Comparison of ENCODE assay signal across 22 mouse cellular contexts in the genomic region with DNA sequence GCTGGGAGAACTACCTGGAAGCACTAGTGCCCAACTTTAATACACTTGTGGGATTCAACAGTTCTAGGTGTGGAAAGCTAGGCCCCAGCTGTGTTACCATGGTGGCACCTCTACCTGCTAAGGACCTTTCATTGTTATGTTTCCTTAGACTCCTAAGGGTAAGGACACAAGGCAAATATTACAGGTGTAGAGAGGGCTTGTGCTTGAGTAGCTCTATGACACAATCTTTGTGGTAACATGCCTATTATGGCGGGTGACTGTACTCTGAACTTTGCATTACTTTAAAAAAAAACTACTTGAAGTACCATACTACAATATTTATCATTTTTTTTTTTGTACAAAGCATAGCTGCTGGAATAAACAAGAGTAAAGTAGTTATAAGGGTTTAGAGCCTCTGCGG.
"Had no signal": no experiment of that assay in that cellular context is flagged by ENCODE, and none has a peak within 500 bp of the region (broad histone marks: within the 10 kb centered on the region; RNA-seq: fewer than 3 reads in every experiment).

No protein-coding gene starts in this region.

- H3K4me1 ChIP-seq: limb, embryonic 12.5 days; limb, embryonic 15.5 days had no signal

- H3K4me3 ChIP-seq: layer of hippocampus, adult 2 months; limb, embryonic 12.5 days; limb, embryonic 15.5 days; midbrain, embryonic 12.5 days; midbrain, embryonic 15.5 days; neural tube, embryonic 12.5 days; neural tube, embryonic 15.5 days had no signal

- H3K27me3 ChIP-seq: limb, embryonic 12.5 days; limb, embryonic 15.5 days; midbrain, embryonic 12.5 days; midbrain, embryonic 15.5 days; neural tube, embryonic 12.5 days; neural tube, embryonic 15.5 days had no signal

- H3K27ac ChIP-seq: kidney, postnatal 0 days; layer of hippocampus, adult 2 months; limb, embryonic 12.5 days; limb, embryonic 15.5 days; liver, embryonic 14.5 days; macrophage; midbrain, embryonic 12.5 days; midbrain, embryonic 15.5 days; neural tube, embryonic 12.5 days; neural tube, embryonic 15.5 days had no signal

- ATAC-seq: intestine, postnatal 0 days; liver, postnatal 0 days; midbrain, embryonic 15.5 days had no signal

- DNase-seq: kidney, adult 2 months; kidney, postnatal 25 days; layer of hippocampus, adult 9-11 months; layer of hippocampus, postnatal 36 days; left cerebral cortex, postnatal 4 days; liver, postnatal 0 days; right cerebral cortex, adult 18-20 months; right cerebral cortex, postnatal 14 days; right cerebral cortex, postnatal 4 days; thymus, postnatal 25 days had no signal

- H3K4me2 ChIP-seq: limb, embryonic 12.5 days; limb, embryonic 15.5 days; liver, embryonic 11.5 days; midbrain, embryonic 12.5 days; midbrain, embryonic 15.5 days; neural tube, embryonic 12.5 days; neural tube, embryonic 15.5 days had no signal

- H3K9me3 ChIP-seq: limb, embryonic 12.5 days; limb, embryonic 15.5 days; midbrain, embryonic 12.5 days; midbrain, embryonic 15.5 days; neural tube, embryonic 12.5 days; neural tube, embryonic 15.5 days had no signal

- H3K36me3 ChIP-seq: limb, embryonic 15.5 days; midbrain, embryonic 15.5 days; neural tube, embryonic 15.5 days had no signal

- H3K9ac ChIP-seq: limb, embryonic 12.5 days; limb, embryonic 15.5 days; liver, embryonic 14.5 days; liver, postnatal 0 days; midbrain, embryonic 12.5 days; midbrain, embryonic 15.5 days; neural tube, embryonic 12.5 days; neural tube, embryonic 15.5 days had no signal
